Mouse (Mus musculus) CD4-positive helper T cell, adult 2 months (primary cell): ENCODE measurements around the gene Btbd11.

Experiments
- DNase-seq: peaks from one replicate; pipeline ENCODE4 v3.0.0-alpha.2; 2012; ENCODE audit warnings: low read depth, missing footprints, low spot score

Gene Btbd11

DNA sequence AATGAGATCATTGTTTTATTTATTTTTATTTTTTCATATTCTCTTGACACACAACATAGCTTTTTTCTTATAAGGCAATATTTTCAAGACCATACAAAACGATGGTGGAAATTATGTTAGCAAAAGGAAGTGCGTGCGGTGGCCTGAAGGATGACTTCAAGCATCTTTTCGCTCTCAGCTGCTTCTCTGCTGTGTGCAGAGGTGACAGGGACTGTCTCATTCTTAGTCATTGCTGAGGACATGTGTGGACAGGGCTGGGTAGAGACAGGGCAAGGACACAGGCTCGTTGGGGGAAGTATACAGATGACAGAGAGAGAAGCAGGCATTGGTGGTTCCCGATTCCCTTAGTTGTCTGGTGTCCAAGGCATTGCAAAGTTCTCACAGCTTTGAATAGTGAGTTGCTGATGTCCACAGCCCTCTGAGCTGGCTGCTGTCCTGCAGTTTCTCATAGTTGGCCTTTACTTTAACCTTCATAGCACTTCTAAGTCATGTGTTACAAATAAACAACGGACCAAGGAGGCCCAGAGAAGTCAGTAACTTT is 135.7 kb downstream of the Btbd11 start:
- DNase-seq, result no peak

DNA sequence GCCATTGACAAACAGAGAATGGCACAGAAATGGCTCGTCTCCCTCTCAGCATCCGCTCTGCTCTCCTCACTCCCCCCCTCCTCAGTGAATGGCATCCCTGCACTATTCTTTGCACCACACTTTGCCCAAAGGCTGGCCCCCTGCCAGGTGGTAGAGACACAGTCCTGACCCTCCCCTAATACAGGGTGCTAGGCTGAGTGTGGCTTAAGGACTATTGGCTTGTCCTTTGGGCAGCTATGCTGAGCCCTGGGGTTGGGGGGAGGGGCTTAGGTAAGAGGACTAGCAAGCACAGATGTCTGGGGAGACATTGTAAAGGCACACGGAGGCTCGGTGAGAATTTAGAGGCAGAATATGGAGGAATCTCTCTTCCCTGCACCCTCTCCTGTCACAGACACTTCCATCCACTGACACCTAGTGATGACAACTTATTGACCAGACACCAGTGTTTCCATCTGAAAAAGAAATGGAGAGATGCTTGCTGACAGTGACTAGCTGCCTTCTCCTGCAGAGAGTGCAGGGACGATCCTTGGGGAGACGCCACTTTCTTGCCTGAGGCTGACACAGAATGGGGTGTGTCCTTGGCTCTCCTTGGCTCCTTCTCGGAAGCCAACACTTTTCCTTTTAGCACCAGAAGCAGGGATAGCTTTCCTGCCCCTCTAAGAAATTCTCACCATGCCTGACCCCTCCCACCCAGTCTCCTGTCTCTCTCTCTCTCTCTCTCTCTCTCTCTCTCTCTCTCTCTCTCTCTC is 138.8 kb downstream of the Btbd11 start:
- no peak for DNase-seq

DNA sequence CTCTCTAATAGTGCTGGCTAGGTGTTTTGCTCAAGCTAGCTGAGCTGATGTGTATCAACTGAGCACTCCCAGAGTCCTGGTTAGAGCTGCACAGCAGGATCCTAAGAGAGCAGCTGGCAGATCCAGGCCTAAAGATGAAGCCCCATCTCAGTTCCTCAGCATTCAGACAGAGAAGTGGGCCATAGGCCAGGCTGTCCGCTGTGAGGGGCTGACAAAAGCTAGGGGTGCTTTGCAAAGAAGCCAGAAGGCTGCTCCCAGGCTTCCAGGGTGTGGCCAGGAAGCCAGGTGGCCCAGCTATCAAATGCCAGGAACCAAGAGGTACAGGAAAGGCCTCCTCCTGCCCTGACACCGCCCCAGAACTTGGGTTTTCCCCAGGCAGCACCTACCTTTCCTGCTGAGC is 140.0 kb downstream of the Btbd11 start:
- no peak for DNase-seq

DNA sequence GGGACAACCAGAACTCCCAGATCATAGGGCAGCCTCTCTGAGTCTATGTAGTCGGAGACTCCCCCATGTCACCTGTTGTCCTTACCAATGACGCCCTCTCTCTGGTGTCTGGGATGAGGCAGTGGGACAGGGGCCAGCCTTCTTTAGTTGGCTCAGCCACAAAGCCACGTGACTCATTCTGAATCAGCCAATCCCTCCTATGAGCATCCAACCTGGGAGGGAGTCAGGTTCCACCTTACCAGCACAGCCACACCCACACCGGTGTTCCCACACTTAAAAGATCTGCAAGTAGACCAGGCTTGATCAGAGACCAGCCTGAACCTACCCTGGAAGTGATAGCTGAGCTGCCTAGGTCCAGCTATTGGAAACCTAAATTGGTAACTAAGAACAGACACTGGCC is 141.1 kb downstream of the Btbd11 start:
- no peak for DNase-seq

DNA sequence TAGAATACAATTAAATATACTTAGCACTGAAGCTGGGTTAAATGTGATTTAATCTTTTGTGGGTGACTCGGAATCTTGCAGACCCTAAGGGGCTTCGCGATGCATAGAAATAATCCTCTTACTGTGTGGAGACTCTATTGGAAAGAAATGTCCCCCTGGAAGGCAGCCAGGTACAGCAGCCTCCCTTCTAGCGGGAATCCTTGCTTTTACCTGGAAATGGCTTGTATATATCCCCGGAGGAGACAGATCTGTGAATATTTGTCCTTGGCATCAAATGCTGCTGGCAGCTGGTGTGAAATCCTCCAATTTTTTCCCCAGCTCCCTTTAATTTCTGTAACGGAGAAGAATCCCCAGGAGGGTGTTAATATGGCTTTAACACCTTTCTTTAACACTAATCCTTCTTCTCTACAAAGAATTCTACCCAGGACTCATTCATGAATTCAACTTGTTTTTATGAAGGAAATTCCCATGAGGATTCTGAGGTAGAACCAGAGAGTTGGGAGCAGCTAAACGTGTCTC is 146.6 kb downstream of the Btbd11 start:
- DNase-seq, result no peak

DNA sequence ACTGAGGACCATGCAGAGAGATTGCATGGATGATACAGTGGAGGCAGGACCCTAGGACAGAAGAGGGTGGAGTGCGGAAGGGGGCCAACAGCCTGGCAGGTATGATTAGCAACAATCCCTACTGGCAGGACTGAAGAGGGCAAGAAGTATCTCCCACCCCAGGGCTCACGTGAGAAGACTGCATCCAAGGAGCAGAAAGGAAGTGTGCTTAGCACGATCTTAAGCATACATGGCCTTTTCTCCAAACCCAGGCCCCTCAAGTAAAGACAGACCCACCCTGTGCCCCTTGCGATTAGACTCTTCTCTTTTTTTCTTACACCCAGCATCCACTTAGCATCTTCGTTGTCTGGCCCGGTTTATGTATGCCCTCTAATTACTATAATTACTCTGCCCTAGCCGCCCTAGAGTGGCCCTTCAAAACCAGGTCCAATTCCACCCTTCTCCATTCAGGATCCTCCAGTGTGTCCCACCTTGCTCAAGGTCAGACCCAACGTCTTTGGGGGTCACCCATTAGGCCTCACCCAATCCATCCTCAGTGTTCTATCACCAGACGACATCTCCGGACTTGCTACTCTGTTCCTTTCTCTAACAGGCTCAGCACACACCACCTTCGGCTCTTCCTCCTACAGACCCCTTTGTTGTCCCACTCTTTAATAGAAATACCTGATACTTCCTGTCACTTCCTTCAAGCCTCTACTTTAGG is 151.6 kb downstream of the Btbd11 start:
- DNase-seq, result no peak

DNA sequence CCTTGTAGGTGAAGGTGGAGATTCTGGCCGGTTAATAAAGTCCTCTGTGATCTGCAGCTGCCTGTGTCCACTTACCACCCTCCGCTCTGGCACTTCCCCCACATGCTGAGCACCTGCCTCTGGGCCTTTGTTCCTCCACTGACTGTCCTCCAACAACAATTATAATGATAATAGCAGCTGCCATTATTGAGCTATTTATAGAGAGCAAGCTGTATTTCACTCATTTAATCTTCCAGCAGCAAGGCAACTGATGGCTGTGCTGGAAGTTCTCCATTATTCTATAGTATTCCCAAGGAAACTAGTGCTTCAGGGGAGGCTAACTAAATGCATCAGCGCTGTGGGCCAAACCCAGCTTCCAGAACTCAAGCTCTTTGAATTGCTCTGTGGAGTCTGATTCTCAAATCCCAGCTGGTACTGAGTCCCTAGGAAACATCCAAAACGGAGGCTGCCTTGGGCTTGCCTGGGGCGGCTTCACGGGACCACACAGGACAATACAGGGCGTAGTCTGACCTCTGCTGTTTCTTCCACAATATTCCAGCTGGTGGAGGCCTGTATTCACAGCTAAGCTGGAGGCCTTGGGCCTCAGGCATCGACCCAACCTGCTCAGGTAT is 153.0 kb downstream of the Btbd11 start:
- DNase-seq, result no peak

DNA sequence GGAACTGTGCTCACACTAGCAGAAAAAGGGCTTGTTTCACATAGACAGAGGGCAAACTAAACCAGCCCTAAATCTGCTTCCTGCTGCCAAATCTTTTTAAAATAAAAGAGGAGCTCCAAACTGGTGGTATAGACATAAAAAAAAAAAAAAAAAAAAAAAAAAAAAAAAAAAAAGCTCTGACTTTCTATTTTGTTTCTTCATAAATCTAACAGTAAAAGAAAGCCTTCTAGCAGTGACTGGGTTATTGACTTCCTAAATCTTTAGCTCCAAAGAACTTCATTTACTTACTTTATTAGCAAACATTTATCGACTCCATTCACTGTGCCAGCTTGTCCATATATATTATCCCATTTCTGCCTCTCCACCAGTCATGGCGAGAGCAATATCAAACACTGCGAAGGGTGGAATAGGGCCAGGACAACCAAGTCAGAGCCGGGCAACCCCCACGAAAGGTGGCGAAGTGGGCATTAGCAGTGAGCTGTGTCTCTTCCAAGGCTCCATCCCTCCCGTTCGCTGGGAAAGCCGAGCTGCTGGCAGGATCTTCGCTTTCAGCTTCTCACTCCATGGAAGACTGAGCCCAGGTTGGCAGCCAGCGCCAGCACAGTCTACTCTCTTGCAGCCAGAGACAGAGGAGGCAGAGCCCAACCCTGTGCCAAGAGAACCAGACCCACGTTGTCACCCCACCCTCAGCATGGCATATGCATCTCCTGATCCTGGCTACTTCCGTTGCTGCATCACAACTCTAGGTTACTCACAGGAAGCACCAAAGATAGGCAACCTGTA is 153.9 kb downstream of the Btbd11 start:
- DNase-seq, result no peak

DNA sequence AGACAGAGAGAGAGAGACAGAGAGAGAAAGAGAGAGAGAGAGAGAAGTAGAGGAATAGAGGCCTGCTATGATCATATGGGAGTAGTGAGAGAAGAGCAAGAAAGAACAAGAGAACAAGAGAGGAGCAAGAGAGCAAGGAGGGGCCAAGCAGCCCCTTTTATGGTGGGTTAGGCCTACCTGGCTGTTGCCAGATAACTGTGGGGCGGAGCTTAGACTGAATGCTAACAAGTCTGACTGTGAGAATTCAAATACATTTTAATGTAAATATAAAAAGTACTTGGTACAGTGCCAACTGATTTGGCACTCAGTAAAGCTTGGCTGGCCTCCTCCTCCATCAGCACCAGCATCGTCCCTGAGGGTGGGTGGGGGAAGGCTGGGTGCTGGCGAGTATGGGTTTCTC is 154.9 kb downstream of the Btbd11 start:
- DNase-seq, result no peak

DNA sequence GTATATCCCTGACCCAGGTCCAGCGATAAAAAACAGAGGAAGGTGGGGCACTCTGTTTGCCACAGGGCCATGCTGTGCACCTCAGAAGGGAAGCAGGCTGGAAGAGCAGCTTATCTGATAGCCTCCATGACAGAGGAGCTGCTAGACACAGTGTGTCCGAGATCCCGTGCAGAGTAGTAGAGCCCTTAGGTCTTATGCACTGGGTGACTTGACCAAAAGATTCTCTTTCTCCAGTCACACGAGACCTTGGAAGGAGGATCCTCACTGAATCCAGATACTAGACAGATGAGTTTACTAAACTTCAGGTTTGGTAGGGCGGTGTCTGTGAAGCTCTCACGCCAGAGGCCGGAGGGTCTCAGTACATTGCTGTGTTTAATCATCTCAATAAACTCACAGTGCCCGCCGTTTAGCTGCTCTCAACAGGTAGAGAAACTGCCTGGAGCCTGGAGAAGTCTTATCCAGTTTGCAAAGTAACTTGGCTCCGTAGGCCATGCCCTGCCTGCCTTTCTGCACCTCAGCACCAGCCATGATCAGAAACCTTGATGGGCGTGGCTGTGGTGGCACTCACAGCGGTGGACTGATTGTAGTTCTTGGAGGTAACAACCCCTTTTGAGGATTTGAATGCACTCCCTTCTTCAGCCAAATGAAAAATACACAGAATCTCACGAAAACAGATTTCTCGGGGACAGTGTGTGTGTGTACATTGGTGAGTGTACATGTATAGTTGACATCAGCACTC is 155.4 kb downstream of the Btbd11 start:
- no peak for DNase-seq

DNA sequence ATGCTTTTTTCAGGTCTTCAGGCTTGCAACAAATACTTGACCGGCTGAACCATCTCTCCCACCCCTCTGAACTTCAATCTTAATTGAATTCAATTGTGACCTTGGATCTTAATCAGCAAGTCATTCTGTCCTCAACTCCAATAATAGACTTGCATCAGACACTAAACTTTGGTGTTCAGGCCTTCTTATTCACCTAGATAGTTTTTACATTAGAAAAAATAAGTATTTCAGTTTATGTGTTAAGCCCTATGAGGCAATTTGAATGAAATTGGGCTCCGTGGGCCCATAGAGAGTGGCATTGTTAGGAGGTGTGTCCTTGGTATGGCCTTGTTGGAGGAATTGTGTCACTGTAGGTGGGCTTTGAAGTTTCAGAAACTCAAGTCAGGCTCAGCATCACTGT is 156.7 kb downstream of the Btbd11 start:
- DNase-seq, result no peak

DNA sequence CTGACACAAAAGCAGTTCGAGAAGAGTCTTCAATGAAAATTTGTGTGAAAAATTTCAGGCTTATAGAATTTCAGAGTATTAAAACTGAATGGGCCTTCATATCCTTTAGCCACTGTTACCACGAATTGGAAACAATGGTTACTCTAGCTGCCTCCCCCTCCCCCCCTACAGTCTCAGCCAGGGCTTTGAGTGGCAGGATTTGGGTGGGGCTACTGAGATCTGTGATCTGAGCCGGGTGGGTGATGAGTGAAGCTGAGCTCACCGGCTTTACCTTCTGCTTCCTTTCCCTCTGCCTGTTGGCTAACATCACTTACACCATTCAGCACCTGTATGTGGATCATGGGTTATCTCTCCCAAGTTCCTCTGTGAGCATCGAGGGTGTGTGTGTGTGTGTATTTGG is 158.4 kb downstream of the Btbd11 start:
- DNase-seq, result no peak

DNA sequence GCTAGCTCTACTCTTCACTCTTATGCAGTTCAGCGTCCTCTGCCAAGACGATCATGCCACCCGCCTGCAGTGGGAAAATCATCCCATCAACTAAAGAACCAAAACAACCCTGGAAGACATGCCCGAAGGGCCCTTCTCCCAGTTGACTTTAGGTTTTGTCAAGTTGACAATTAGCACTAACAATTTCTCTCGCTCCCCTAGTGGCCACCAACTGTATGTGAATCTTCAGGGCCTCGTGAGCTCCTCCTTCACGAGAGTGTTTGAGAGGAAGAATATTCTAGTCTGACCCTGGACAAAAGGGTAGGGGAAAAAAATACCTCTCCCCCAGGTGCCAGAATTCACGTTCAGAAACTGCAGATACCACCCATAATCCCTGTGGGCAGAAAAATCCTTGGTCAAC is 168.6 kb downstream of the Btbd11 start:
- DNase-seq, result no peak

DNA sequence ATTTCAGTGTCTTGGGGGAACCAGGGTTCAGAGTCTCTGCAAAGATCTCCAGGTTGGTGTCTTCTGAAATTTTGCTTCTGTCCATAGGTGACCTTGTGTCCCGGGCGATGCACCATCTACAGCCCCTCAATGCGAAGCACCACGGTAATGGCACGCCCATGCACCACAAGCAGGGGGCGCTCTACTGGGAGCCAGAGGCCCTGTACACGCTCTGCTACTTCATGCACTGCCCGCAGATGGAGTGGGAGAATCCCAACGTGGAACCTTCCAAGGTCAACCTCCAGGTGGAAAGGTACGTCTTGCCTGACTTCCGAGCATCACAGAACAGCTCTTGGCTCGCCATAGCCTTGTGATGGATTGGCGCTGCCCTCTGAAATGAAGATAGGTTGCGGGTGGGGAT is 174.8 kb downstream of the Btbd11 start:
- no peak for DNase-seq

DNA sequence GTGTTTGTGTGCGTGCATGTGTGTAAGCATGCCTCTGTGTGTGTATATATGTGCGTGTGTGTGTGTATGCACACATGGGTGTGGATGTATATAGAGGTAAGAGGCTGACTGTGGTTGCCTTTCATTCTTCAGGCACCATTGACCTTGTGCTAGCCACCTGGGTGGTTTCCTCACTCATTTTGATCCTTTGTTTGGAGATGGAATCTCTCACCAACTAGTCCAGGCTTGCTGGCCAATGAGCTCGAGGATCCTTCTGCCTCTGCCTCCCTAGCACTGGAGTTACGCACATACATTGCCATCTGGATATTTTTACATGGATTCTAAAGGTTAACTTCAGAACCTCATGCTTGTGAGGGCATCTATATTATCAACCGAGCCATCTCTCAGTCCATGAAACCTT is 184.8 kb downstream of the Btbd11 start:
- DNase-seq, result no peak

DNA sequence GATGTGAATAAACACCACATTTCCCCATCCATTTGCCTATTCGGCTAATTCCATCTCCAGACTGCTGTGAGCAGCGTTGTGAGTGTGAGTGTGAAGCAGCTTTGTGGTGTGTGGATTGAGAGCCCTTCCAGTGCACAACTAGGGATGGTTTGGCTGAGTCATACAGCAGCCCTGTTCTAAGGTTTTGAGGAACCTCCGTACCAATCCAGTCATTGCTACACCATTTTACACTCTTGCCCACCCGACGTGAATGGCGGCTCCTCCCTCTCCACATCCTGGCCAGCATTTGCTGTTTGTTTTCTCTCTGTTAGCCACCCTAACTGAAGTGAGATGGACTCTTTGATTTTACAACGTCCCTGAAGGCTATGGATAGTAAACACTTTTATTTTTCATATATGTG is 186.0 kb downstream of the Btbd11 start:
- DNase-seq, result no peak

DNA sequence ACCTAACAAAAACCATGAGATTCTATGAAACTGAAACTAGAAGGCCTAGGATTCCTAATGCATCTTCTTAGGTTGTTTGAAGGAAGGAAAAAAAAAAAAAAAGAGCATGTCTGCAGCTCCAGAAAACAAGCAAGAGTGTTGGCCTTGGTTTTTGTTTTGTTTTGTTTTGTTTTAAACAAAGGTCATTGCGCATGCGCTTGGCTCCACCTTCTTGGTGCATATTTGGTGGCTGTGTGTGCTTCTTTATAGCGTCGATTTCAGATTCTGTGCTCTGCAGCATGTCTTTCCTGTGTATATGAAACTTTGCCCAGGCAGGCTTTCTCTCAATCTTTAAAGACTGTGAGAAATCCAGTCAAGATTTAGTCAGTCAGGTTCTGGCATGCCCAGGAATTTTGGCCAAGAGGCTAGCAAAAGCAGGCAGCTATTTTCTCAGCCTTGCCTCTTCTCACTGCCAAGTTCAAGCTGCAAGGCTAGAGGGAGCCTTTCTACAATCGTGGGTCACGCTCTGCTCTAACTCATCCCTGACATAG is 191.3 kb downstream of the Btbd11 start:
- no peak for DNase-seq

DNA sequence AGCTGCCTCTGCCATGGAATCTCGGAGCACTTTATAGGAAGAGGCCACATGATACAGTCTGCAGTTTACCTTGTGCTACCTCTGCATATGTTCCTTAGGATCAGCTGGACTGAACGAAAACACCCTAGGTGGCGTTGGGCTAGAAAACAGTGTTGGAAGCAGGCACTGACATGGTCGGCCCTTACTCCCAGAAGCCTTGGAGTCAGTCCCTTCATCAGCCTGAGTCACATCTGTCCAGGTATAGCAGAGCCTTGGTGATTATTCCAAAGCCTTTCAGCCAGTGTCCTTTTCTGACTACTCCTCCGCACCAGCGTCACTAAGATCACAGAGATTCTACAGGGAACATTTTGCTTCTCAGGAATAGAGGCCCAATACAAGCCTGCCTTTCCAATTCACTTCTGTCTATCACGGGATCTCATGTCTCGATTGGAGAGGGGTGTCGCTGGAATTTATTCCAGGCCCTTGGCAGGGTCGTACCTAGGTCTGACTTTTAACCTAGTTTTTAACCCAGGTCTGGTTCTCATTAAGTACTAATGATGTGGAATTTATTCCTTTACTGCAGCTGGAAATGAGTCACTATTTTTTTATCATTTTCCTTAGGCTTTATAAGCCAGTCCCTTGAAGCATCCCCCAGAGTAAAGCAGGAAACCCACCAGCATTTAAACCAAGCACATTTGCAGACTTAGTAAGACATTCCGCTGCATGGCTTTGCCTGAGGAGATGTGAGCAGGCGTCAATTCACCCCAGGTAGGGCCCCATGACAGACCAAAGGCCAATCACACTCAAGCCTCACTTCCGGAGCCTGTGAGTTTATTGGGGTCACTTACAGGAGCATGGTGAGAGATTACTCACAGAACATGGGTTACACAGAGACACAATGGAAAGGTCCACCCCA is 192.2 kb downstream of the Btbd11 start:
- no peak for DNase-seq

DNA sequence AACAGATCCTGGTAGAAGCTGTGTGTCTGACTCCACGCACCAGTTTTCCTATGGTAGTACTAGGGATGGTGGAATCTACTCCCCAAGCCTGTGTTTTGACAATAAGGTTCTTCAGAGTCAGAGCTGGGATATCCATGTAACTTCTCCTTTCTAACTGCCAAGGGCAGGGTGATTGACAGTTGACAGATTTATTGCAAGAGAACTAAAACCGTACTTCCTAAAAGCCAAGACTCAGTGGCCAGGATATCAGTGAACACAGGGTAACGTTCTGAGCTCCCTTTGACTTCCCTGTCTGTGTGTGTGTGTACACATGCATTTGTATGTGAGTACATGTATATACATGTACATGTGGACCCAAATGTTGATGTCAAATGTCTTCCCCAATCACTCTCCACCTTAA is 201.1 kb downstream of the Btbd11 start:
- DNase-seq, result no peak

DNA sequence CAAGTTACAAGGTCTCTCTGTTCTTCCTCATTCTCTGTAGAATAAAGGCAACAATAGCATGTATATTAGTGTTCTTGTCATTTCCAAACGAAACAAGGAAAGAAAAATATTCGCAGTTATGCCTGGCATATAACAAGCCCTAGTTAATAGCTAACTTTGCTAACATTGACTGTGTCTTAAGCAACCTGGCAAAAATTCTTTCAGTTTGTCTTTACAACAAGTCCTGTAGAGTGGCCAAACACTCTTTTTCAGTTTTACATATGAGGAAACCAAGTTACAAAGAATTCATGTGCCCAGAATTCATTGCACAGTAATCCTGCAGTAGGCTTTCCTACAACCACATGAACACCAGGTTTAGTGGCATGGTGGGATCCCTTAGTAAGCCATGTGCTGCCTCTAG is 203.4 kb downstream of the Btbd11 start:
- DNase-seq, result no peak
